In genomic region chr1:55363044-55363565, GRCm38 (mm10) we compare ENCODE assay signal across 8 mouse cellular contexts. TPM values are rescaled to one million over a fixed set of nuclear protein-coding genes. Genes with fewer than 3 reads are reported as not detected.
DNase-seq lines count a peak whose midpoint lies in the region; ATAC-seq and TF ChIP-seq lines count a peak whose summit lies in the region.

Gene Boll (minus strand): TSS chr1:55363469.

- 12% methylated on average over 54 of the region's 68 CpGs for WGBS in forebrain, embryonic 16.5 days
- WGBS in liver, postnatal 0 days (ENCODE audit: insufficient replicate concordance): 11% methylated on average over 47 of the region's 68 CpGs
- 10% methylated on average over 61 of the region's 68 CpGs for WGBS in neural tube, embryonic 14.5 days
- WGBS in stomach, postnatal 0 days: 7% methylated on average over 52 of the region's 68 CpGs

- no peaks in the 10 kb centered on the region for H3K9me3 ChIP-seq in E14TG2a.4 (ENCODE audit: low read length)
- 0 out of 2 replicates have a peak, but pooled peaks cover 3% of the 10 kb centered on the region for H3K9me3 ChIP-seq in forebrain, embryonic 16.5 days (ENCODE audit: control insufficient read depth, low read length)
- H3K9me3 ChIP-seq in liver, postnatal 0 days (ENCODE audit: low read length): peaks cover 7% of the 10 kb centered on the region
- no peaks in the 10 kb centered on the region for H3K9me3 ChIP-seq in neural tube, embryonic 14.5 days (ENCODE audit: control insufficient read depth, low read length)
- peaks cover 4% of the 10 kb centered on the region; the same call in 1 of the 2 replicates for H3K9me3 ChIP-seq in stomach, postnatal 0 days (ENCODE audit: control insufficient read depth, low read length)

- ATAC-seq in forebrain, embryonic 16.5 days: peak; percentile 88
- peak; percentile 91 for ATAC-seq in liver, postnatal 0 days
- ATAC-seq in neural tube, embryonic 14.5 days (ENCODE audit: low read depth): peak; percentile 93
- peak; percentile 88 for ATAC-seq in stomach, postnatal 0 days (ENCODE audit: low FRiP score, low TSS enrichment)

- peak; percentile 32 for DNase-seq in c-Kit-positive CD71-positive TER-119-positive erythroid progenitor cells, embryonic 14.5 days (ENCODE audit: low spot score)
- peak; percentile 83 for DNase-seq in heart, postnatal 4 days
- DNase-seq in layer of hippocampus, adult 18-20 months (ENCODE audit: low spot score in 2 of 2): peak; percentile 20 to 59
- peak; percentile 85 for DNase-seq in liver, postnatal 0 days
- DNase-seq in stomach, postnatal 0 days (ENCODE audit: low spot score): peak; percentile 84

- TF ChIP-seq EP300 in liver, postnatal 0 days (IDR thresholded peaks at IDR 0.05; ENCODE audit: low read depth): no peak
- no peak for TF ChIP-seq EP300 in stomach, postnatal 0 days (optimal IDR thresholded peaks at IDR 0.05)

- peaks cover 6% of the 10 kb centered on the region; the same call in 1 of the 2 replicates for H3K4me1 ChIP-seq in E14TG2a.4 (replicated peaks; ENCODE audit: low read depth, low read length)
- H3K4me1 ChIP-seq in forebrain, embryonic 16.5 days (replicated peaks; ENCODE audit: control insufficient read depth, insufficient read depth, low read length): peaks cover 5% of the 10 kb centered on the region
- peaks cover 4% of the 10 kb centered on the region; the same call in 1 of the 2 replicates for H3K4me1 ChIP-seq in liver, postnatal 0 days (ENCODE audit: insufficient read depth)
- no peaks in the 10 kb centered on the region for H3K4me1 ChIP-seq in neural tube, embryonic 14.5 days (ENCODE audit: control insufficient read depth, insufficient read depth, low read length)
- H3K4me1 ChIP-seq in stomach, postnatal 0 days (replicated peaks; ENCODE audit: control insufficient read depth, insufficient read depth): no peaks in the 10 kb centered on the region

- H3K27ac ChIP-seq in forebrain, embryonic 16.5 days (ENCODE audit: low read length): no peak within 1 kb of the TSS
- no peak within 1 kb of the TSS for H3K27ac ChIP-seq in liver, postnatal 0 days (ENCODE audit: low read depth)
- no peak within 1 kb of the TSS for H3K27ac ChIP-seq in neural tube, embryonic 14.5 days (ENCODE audit: low read depth, low read length)
- H3K27ac ChIP-seq in stomach, postnatal 0 days (replicated peaks): no peak within 1 kb of the TSS

- TF ChIP-seq CTCF in E14TG2a.4 (conservative IDR thresholded peaks at IDR 0.05; ENCODE audit: low read length): no peak
- TF ChIP-seq CTCF in liver, postnatal 0 days (IDR thresholded peaks at IDR 0.05; ENCODE audit: low read depth): peak; percentile 66
- peak; percentile 72 for TF ChIP-seq CTCF in stomach, postnatal 0 days (IDR thresholded peaks at IDR 0.05; ENCODE audit: low read depth)

- H3K27me3 ChIP-seq in E14TG2a.4 (ENCODE audit: insufficient read depth, low read length): peaks cover 40% of the 10 kb centered on the region
- peaks cover 6% of the 10 kb centered on the region for H3K27me3 ChIP-seq in forebrain, embryonic 16.5 days (replicated peaks; ENCODE audit: control insufficient read depth, insufficient read depth, low read length)
- peaks cover 9% of the 10 kb centered on the region for H3K27me3 ChIP-seq in liver, postnatal 0 days (ENCODE audit: insufficient read depth, low read length)
- H3K27me3 ChIP-seq in neural tube, embryonic 14.5 days (ENCODE audit: control insufficient read depth, insufficient read depth, low read length): peaks cover 11% of the 10 kb centered on the region
- peaks cover 7% of the 10 kb centered on the region for H3K27me3 ChIP-seq in stomach, postnatal 0 days (ENCODE audit: control insufficient read depth, insufficient read depth, low read length)

- peak within 1 kb of the TSS; percentile 15 for H3K9ac ChIP-seq in forebrain, embryonic 16.5 days (replicated peaks; ENCODE audit: low read depth, low read length)
- H3K9ac ChIP-seq in liver, postnatal 0 days (replicated peaks): 0 out of 2 replicates have a peak within 1 kb of the TSS, but pooled peaks have one; percentile 44
- no peak within 1 kb of the TSS for H3K9ac ChIP-seq in neural tube, embryonic 14.5 days (replicated peaks; ENCODE audit: low read depth, low read length)
- 0 out of 2 replicates have a peak within 1 kb of the TSS, but pooled peaks have one; percentile 8 for H3K9ac ChIP-seq in stomach, postnatal 0 days (ENCODE audit: low read length)

- no peaks in the 10 kb centered on the region for H3K36me3 ChIP-seq in E14TG2a.4 (ENCODE audit: insufficient read depth, low read length)
- H3K36me3 ChIP-seq in forebrain, embryonic 16.5 days (ENCODE audit: control insufficient read depth, insufficient read depth): no peaks in the 10 kb centered on the region
- no peaks in the 10 kb centered on the region for H3K36me3 ChIP-seq in liver, postnatal 0 days (replicated peaks; ENCODE audit: insufficient read depth, low read length)
- no peaks in the 10 kb centered on the region for H3K36me3 ChIP-seq in neural tube, embryonic 14.5 days (ENCODE audit: control insufficient read depth, insufficient read depth, low read length)
- H3K36me3 ChIP-seq in stomach, postnatal 0 days (ENCODE audit: control insufficient read depth, insufficient read depth, low read length): no peaks in the 10 kb centered on the region

- H3K4me3 ChIP-seq in E14TG2a.4 (replicated peaks; ENCODE audit: low read length): peak within 1 kb of the TSS; percentile 81
- H3K4me3 ChIP-seq in forebrain, embryonic 16.5 days (replicated peaks; ENCODE audit: low read length): peak within 1 kb of the TSS; percentile 51
- peak within 1 kb of the TSS; percentile 46 for H3K4me3 ChIP-seq in liver, postnatal 0 days (ENCODE audit: low read depth, low read length)
- peak within 1 kb of the TSS; percentile 43 for H3K4me3 ChIP-seq in neural tube, embryonic 14.5 days (ENCODE audit: low read depth, low read length)
- peak within 1 kb of the TSS; percentile 45 for H3K4me3 ChIP-seq in stomach, postnatal 0 days (ENCODE audit: low read depth, low read length)

- peak within 1 kb of the TSS; percentile 63 for H3K4me2 ChIP-seq in forebrain, embryonic 16.5 days (ENCODE audit: low read length)
- peak within 1 kb of the TSS; percentile 74 for H3K4me2 ChIP-seq in liver, postnatal 0 days (ENCODE audit: low read depth, low read length)
- H3K4me2 ChIP-seq in neural tube, embryonic 14.5 days (ENCODE audit: low read depth, low read length): peak within 1 kb of the TSS; percentile 41
- H3K4me2 ChIP-seq in stomach, postnatal 0 days (replicated peaks; ENCODE audit: low read depth): peak within 1 kb of the TSS; percentile 57

RNA-seq across cellular contexts. Expression of gene Boll, which starts in this region (rescaled TPM):
- polyA plus RNA-seq in forebrain, embryonic 16.5 days (2015; fragmentation: Nextera tagmentation; extraction: Ambion mirVana): not detected in 2 replicates
- under 1 TPM in 1 of 2 experiments, not detected in 1; 0.36 TPM for total RNA-seq in heart, postnatal 4 days (2021)
- total RNA-seq in layer of hippocampus, adult 18-20 months (2021): 1 to 10 TPM in 1 of 2 experiments, under 1 TPM in 1; 0.50 to 1.0 TPM
- 0.07 TPM in 1 of 2 replicates, not detected in the other for polyA plus RNA-seq in liver, postnatal 0 days (2015; fragmentation: Nextera tagmentation; extraction: Ambion mirVana)
- polyA plus RNA-seq in neural tube, embryonic 14.5 days (2014; fragmentation: Nextera tagmentation; extraction: Ambion mirVana): not detected in 2 replicates
- polyA plus RNA-seq in stomach, postnatal 0 days (2015; fragmentation: Nextera tagmentation; extraction: Ambion mirVana): 0.08 and 0.13 TPM in 2 replicates

Comparison
In these comparisons a context has a peak if more than half of its experiments do, and no peak if none do; other contexts are left out.
1. Peak in ATAC-seq, H3K4me3 ChIP-seq, H3K9ac ChIP-seq and H3K4me2 ChIP-seq in forebrain, embryonic 16.5 days; RNA of the gene not detected or under 1 TPM.
2. Peak in DNase-seq in heart, postnatal 4 days; RNA of the gene not detected or under 1 TPM.
3. Peak in DNase-seq, ATAC-seq, H3K4me3 ChIP-seq, H3K9ac ChIP-seq and H3K4me2 ChIP-seq in liver, postnatal 0 days; RNA of the gene not detected or under 1 TPM.
4. Peak in ATAC-seq, H3K4me3 ChIP-seq and H3K4me2 ChIP-seq in neural tube, embryonic 14.5 days; RNA of the gene not detected or under 1 TPM.
5. Peak in DNase-seq, ATAC-seq, H3K4me3 ChIP-seq, H3K9ac ChIP-seq and H3K4me2 ChIP-seq in stomach, postnatal 0 days; RNA of the gene not detected or under 1 TPM.
6. DNase-seq: peak in every context shown above with its lines; median percentile 85 in liver, postnatal 0 days; 84 in stomach, postnatal 0 days; 83 in heart, postnatal 4 days; 40 in layer of hippocampus, adult 18-20 months; 32 in c-Kit-positive CD71-positive TER-119-positive erythroid progenitor cells, embryonic 14.5 days.